Mouse (Mus musculus) bone marrow macrophage, adult 2 months (primary cell): ENCODE data around the gene Kcna2.
A peak's percentile ranks its signal among the peaks of the same experiment; 100 is the strongest.

Experiments
- CTCF ChIP-seq: IDR thresholded peaks from 2 replicates; pipeline ENCODE4 v1.5.1; 2012; ENCODE audit warnings: low read depth, mild to moderate bottlenecking, low read length, moderate library complexity
- POLR2A ChIP-seq: IDR thresholded peaks from 2 replicates; pipeline ENCODE4 v1.6.1; 2012; ENCODE audit warnings: mild to moderate bottlenecking, low read depth, low read length, borderline replicate concordance

DNA sequence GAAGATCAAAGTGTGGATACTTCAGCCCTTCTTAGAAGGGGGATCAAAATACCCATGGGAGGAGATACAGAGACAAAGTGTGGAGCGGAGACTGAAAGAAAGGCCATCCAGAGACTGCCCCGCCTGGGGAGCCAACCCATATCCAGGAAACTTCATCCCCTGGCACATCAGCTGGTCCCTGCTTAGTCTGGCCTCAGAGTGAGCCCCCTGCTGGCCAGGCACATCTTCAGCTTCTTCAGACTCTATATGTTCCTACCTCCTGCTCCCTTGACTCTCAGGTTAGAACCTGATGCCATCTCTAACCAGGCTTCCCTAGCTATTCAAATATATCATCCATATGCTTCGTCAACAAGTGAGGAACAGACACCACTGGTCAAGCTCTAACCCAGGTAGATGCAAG lies 48.1 kb downstream of the Kcna2 start:
- TF ChIP-seq CTCF, result peak; percentile 42; the same call in 1 of the 2 replicates
- TF ChIP-seq POLR2A, result no peak
